In genomic region chr4:148973387-148973786, GRCm38 (mm10) we compare ENCODE assay signal across 19 mouse cellular contexts.
"Had no signal": no experiment of that assay in that cellular context is flagged by ENCODE, and none has a peak within 500 bp of the region (broad histone marks: within the 10 kb centered on the region; RNA-seq: fewer than 3 reads in every experiment).

No protein-coding gene starts in this region.

- H3K27ac ChIP-seq: left cerebral cortex, adult 2 months; limb, embryonic 13.5 days; liver, embryonic 12.5 days; liver, embryonic 15.5 days; lung, embryonic 15.5 days; neural tube, embryonic 12.5 days had no signal

- ATAC-seq: inflammation-experienced regulatory T-cells, adult 6 months; liver, embryonic 12.5 days had no signal

- H3K27me3 ChIP-seq: liver, embryonic 12.5 days; liver, embryonic 15.5 days; lung, embryonic 15.5 days; megakaryocyte, embryonic 14.5 days; neural tube, embryonic 15.5 days had no signal

- H3K36me3 ChIP-seq: liver, embryonic 12.5 days; liver, embryonic 15.5 days; lung, embryonic 15.5 days; neural tube, embryonic 15.5 days had no signal

- H3K9ac ChIP-seq: limb, embryonic 13.5 days; liver, embryonic 12.5 days; liver, embryonic 15.5 days; lung, embryonic 15.5 days; neural tube, embryonic 12.5 days; neural tube, embryonic 15.5 days had no signal

- H3K4me2 ChIP-seq: liver, embryonic 12.5 days; liver, embryonic 15.5 days; lung, embryonic 15.5 days; midbrain, embryonic 11.5 days; neural tube, embryonic 12.5 days; neural tube, embryonic 15.5 days had no signal

- DNase-seq: kidney, adult 18-20 months; layer of hippocampus, postnatal 36 days; liver; lung, adult 18-20 months; lung, postnatal 10 days; lung, postnatal 36 days; midbrain, embryonic 14.5 days; thymus, adult 18-20 months; thymus, postnatal 4 days had no signal

- H3K9me3 ChIP-seq: limb, embryonic 13.5 days; liver, embryonic 12.5 days; liver, embryonic 15.5 days; lung, embryonic 15.5 days; megakaryocyte, embryonic 14.5 days; neural tube, embryonic 12.5 days; neural tube, embryonic 15.5 days had no signal

- H3K4me3 ChIP-seq: left cerebral cortex, adult 2 months; limb, embryonic 13.5 days; liver, embryonic 12.5 days; liver, embryonic 15.5 days; lung, embryonic 15.5 days; megakaryocyte, embryonic 14.5 days; neural tube, embryonic 12.5 days; neural tube, embryonic 15.5 days had no signal
